Mouse (Mus musculus): ENCODE measurements around the gene Nfkbil1. TPM values are rescaled to one million over a fixed set of nuclear protein-coding genes. Genes with fewer than 3 reads are reported as not detected.

Gene Nfkbil1
- polyA plus RNA-seq, 1 experiment from 2014 or later: 3.3 TPM

GRCm38 (mm10) chr17:35249451-35250197 lies 14.0 kb upstream of the Nfkbil1 start:
- Histone ChIP-seq H3K9ac (ENCODE audit: low read depth, low read length) (no peak overlapping the region), H3K9me3 (ENCODE audit: control insufficient read depth, low read length) (no peaks in the 10 kb centered on the region), H3K27ac (ENCODE audit: low read depth, low read length) (no peak overlapping the region), H3K36me3 (ENCODE audit: control insufficient read depth, insufficient read depth, low read length) (peaks cover 96% of the 10 kb centered on the region), H3K27me3 (ENCODE audit: control insufficient read depth, insufficient read depth, low read length) (no peaks in the 10 kb centered on the region), H3K4me1 (ENCODE audit: control insufficient read depth, insufficient read depth, low read length) (peaks cover 24% of the 10 kb centered on the region; the same call in 1 of the 2 replicates), H3K4me2 (replicated peaks; ENCODE audit: low read depth, low read length) (no peak overlapping the region), H3K4me3 (ENCODE audit: low read length) (no peak overlapping the region)
- 69% methylated on average over 19 of the region's 19 CpGs for WGBS
- ATAC-seq (ENCODE audit: low FRiP score, low TSS enrichment): no peak

- WGBS: 85% methylated on average over 14 of the region's 14 CpGs
- Histone ChIP-seq H3K27ac (ENCODE audit: low read depth, low read length) (no peak overlapping the region), H3K9ac (ENCODE audit: low read depth, low read length) (no peak overlapping the region), H3K4me3 (ENCODE audit: low read length) (no peak overlapping the region), H3K9me3 (ENCODE audit: control insufficient read depth, low read length) (no peaks in the 10 kb centered on the region), H3K36me3 (ENCODE audit: control insufficient read depth, insufficient read depth, low read length) (peaks cover 98% of the 10 kb centered on the region), H3K27me3 (ENCODE audit: control insufficient read depth, insufficient read depth, low read length) (no peaks in the 10 kb centered on the region), H3K4me1 (ENCODE audit: control insufficient read depth, insufficient read depth, low read length) (peaks cover 30% of the 10 kb centered on the region), H3K4me2 (replicated peaks; ENCODE audit: low read depth, low read length) (no peak overlapping the region)
- ATAC-seq (ENCODE audit: low FRiP score, low TSS enrichment): no peak
These were observed 13.4 kb upstream of the Nfkbil1 start for GRCm38 (mm10) chr17:35248986-35249385.

- peaks cover 90% of the 10 kb centered on the region for H3K36me3 ChIP-seq (ENCODE audit: control insufficient read depth, insufficient read depth, low read length)
- no peak overlapping the region for H3K4me2 ChIP-seq (replicated peaks; ENCODE audit: low read depth, low read length)
- no peak overlapping the region; the same call in 1 of the 2 replicates for H3K4me3 ChIP-seq (ENCODE audit: low read length)
- peaks cover 36% of the 10 kb centered on the region for H3K4me1 ChIP-seq (ENCODE audit: control insufficient read depth, insufficient read depth, low read length)
- no peak for ATAC-seq (ENCODE audit: low FRiP score, low TSS enrichment)
- no peaks in the 10 kb centered on the region for H3K9me3 ChIP-seq (ENCODE audit: control insufficient read depth, low read length)
- no peaks in the 10 kb centered on the region for H3K27me3 ChIP-seq (ENCODE audit: control insufficient read depth, insufficient read depth, low read length)
- H3K9ac ChIP-seq (ENCODE audit: low read depth, low read length): no peak overlapping the region
- H3K27ac ChIP-seq (ENCODE audit: low read depth, low read length): no peak overlapping the region
- WGBS: 78% methylated on average over 7 of the region's 7 CpGs
These were observed 11.6 kb upstream of the Nfkbil1 start for GRCm38 (mm10) chr17:35247144-35247543.

- Histone ChIP-seq H3K4me3 (ENCODE audit: low read length) (no peak overlapping the region), H3K4me1 (ENCODE audit: control insufficient read depth, insufficient read depth, low read length) (peaks cover 36% of the 10 kb centered on the region), H3K9ac (ENCODE audit: low read depth, low read length) (no peak overlapping the region), H3K9me3 (ENCODE audit: control insufficient read depth, low read length) (no peaks in the 10 kb centered on the region), H3K27ac (ENCODE audit: low read depth, low read length) (no peak overlapping the region), H3K36me3 (ENCODE audit: control insufficient read depth, insufficient read depth, low read length) (peaks cover 80% of the 10 kb centered on the region), H3K27me3 (ENCODE audit: control insufficient read depth, insufficient read depth, low read length) (no peaks in the 10 kb centered on the region), H3K4me2 (replicated peaks; ENCODE audit: low read depth, low read length) (no peak overlapping the region; the same call in 1 of the 2 replicates)
- WGBS: 83% methylated on average over 15 of the region's 15 CpGs
- ATAC-seq (ENCODE audit: low FRiP score, low TSS enrichment): no peak
These were observed 10.4 kb upstream of the Nfkbil1 start for GRCm38 (mm10) chr17:35245731-35246623.

- Histone ChIP-seq H3K27ac (ENCODE audit: low read depth, low read length) (no peak overlapping the region), H3K4me2 (replicated peaks; ENCODE audit: low read depth, low read length) (peak overlapping the region; percentile 93), H3K9me3 (ENCODE audit: control insufficient read depth, low read length) (no peaks in the 10 kb centered on the region), H3K36me3 (ENCODE audit: control insufficient read depth, insufficient read depth, low read length) (peaks cover 70% of the 10 kb centered on the region), H3K9ac (ENCODE audit: low read depth, low read length) (peak overlapping the region; percentile 99; the same call in 1 of the 2 replicates), H3K27me3 (ENCODE audit: control insufficient read depth, insufficient read depth, low read length) (no peaks in the 10 kb centered on the region), H3K4me3 (ENCODE audit: low read length) (peak overlapping the region; percentile 85; the same call in 1 of the 2 replicates), H3K4me1 (ENCODE audit: control insufficient read depth, insufficient read depth, low read length) (peaks cover 42% of the 10 kb centered on the region)
- WGBS: 49% methylated on average over 2 of the region's 2 CpGs
- ATAC-seq (ENCODE audit: low FRiP score, low TSS enrichment): no peak
These were observed 9.4 kb upstream of the Nfkbil1 start for GRCm38 (mm10) chr17:35244999-35245398.

GRCm38 (mm10) chr17:35243086-35243485 lies 7.5 kb upstream of the Nfkbil1 start:
- peak overlapping the region; percentile 99 for H3K27ac ChIP-seq (ENCODE audit: low read depth, low read length)
- peaks cover 51% of the 10 kb centered on the region for H3K36me3 ChIP-seq (ENCODE audit: control insufficient read depth, insufficient read depth, low read length)
- 1% methylated on average over 16 of the region's 16 CpGs for WGBS

GRCm38 (mm10) chr17:35242015-35242941 lies 6.7 kb upstream of the Nfkbil1 start:
- peak overlapping the region; percentile 99 for H3K9ac ChIP-seq (ENCODE audit: low read depth, low read length)
- H3K27ac ChIP-seq (ENCODE audit: low read depth, low read length): peak overlapping the region; percentile 99
- no peaks in the 10 kb centered on the region for H3K27me3 ChIP-seq (ENCODE audit: control insufficient read depth, insufficient read depth, low read length)
- peak overlapping the region; percentile 85 for H3K4me3 ChIP-seq (ENCODE audit: low read length)
- under 1% methylated on average over 48 of the region's 55 CpGs for WGBS
- peaks cover 43% of the 10 kb centered on the region for H3K36me3 ChIP-seq (ENCODE audit: control insufficient read depth, insufficient read depth, low read length)
- peak overlapping the region; percentile 93 for H3K4me2 ChIP-seq (replicated peaks; ENCODE audit: low read depth, low read length)
- H3K4me1 ChIP-seq (ENCODE audit: control insufficient read depth, insufficient read depth, low read length): peaks cover 32% of the 10 kb centered on the region
- ATAC-seq (ENCODE audit: low FRiP score, low TSS enrichment): peak; percentile 52
- H3K9me3 ChIP-seq (ENCODE audit: control insufficient read depth, low read length): no peaks in the 10 kb centered on the region

More at GRCm38 (mm10) chr17:35243086-35243485, 7.5 kb upstream of the Nfkbil1 start:
- Histone ChIP-seq H3K4me3 (ENCODE audit: low read length) (peak overlapping the region; percentile 85), H3K9me3 (ENCODE audit: control insufficient read depth, low read length) (no peaks in the 10 kb centered on the region), H3K4me1 (ENCODE audit: control insufficient read depth, insufficient read depth, low read length) (peaks cover 39% of the 10 kb centered on the region), H3K4me2 (replicated peaks; ENCODE audit: low read depth, low read length) (peak overlapping the region; percentile 93), H3K9ac (ENCODE audit: low read depth, low read length) (peak overlapping the region; percentile 99), H3K27me3 (ENCODE audit: control insufficient read depth, insufficient read depth, low read length) (no peaks in the 10 kb centered on the region)
- no peak for ATAC-seq (ENCODE audit: low FRiP score, low TSS enrichment)

GRCm38 (mm10) chr17:35241305-35242014 lies 5.9 kb upstream of the Nfkbil1 start, which contains the start of gene Ddx39b:
TSS of gene Ddx39b (plus strand) at chr17:35241746.
- WGBS: under 1% methylated on average over 69 of the region's 69 CpGs
- peak within 1 kb of the TSS; percentile 93 for H3K4me2 ChIP-seq (replicated peaks; ENCODE audit: low read depth, low read length)
- no peaks in the 10 kb centered on the region for H3K27me3 ChIP-seq (ENCODE audit: control insufficient read depth, insufficient read depth, low read length)
- H3K9me3 ChIP-seq (ENCODE audit: control insufficient read depth, low read length): no peaks in the 10 kb centered on the region
- H3K27ac ChIP-seq (ENCODE audit: low read depth, low read length): peak within 1 kb of the TSS; percentile 99
- H3K4me3 ChIP-seq (ENCODE audit: low read length): peak within 1 kb of the TSS; percentile 85
- ATAC-seq (ENCODE audit: low FRiP score, low TSS enrichment): peak; percentile 92
- peaks cover 35% of the 10 kb centered on the region for H3K36me3 ChIP-seq (ENCODE audit: control insufficient read depth, insufficient read depth, low read length)
- H3K9ac ChIP-seq (ENCODE audit: low read depth, low read length): peak within 1 kb of the TSS; percentile 99
- peaks cover 33% of the 10 kb centered on the region for H3K4me1 ChIP-seq (ENCODE audit: control insufficient read depth, insufficient read depth, low read length)

Data from kidney, embryonic 14.5 days (tissue).